Comparison of ENCODE assay signal across 34 mouse cellular contexts in genomic region chr13:53208556-53208955, GRCm38 (mm10).
DNase-seq lines count a peak whose midpoint lies in the region; ATAC-seq lines count a peak whose summit lies in the region.
"Had no signal": no experiment of that assay in that cellular context is flagged by ENCODE, and none has a peak within 500 bp of the region (broad histone marks: within the 10 kb centered on the region; RNA-seq: fewer than 3 reads in every experiment).

No protein-coding gene starts in this region.

- no peak for ATAC-seq in heart, embryonic 11.5 days (replicated peaks; ENCODE audit: insufficient number of reproducible peaks, low FRiP score, low TSS enrichment)
- ATAC-seq in heart, embryonic 16.5 days (replicated peaks; ENCODE audit: extremely low read depth, insufficient read depth, low FRiP score) = no peak
- no peak for ATAC-seq in limb, embryonic 13.5 days (ENCODE audit: low FRiP score, low read depth)
- ATAC-seq: activated CD4-positive, CD25-positive, alpha-beta regulatory T cell, adult 4 months; inflammation-experienced regulatory T-cells, adult 6 months; lung, postnatal 0 days had no signal

- no peak overlapping the region for H3K4me2 ChIP-seq in heart, embryonic 11.5 days
- no peak overlapping the region for H3K4me2 ChIP-seq in heart, embryonic 16.5 days (ENCODE audit: low read depth, low read length)
- H3K4me2 ChIP-seq in limb, embryonic 13.5 days (replicated peaks) = no peak overlapping the region
- H3K4me2 ChIP-seq: embryonic facial prominence, embryonic 15.5 days; forebrain, embryonic 12.5 days; hindbrain, embryonic 14.5 days; limb, embryonic 15.5 days; liver, embryonic 13.5 days; midbrain, embryonic 12.5 days; neural tube, embryonic 12.5 days had no signal

- H3K9me3 ChIP-seq in heart, embryonic 11.5 days (replicated peaks; ENCODE audit: control insufficient read depth, low read length) = no peaks in the 10 kb centered on the region
- H3K9me3 ChIP-seq in heart, embryonic 16.5 days (replicated peaks; ENCODE audit: control insufficient read depth, low read length) = no peaks in the 10 kb centered on the region
- no peaks in the 10 kb centered on the region for H3K9me3 ChIP-seq in limb, embryonic 13.5 days
- H3K9me3 ChIP-seq: embryonic facial prominence, embryonic 15.5 days; forebrain, embryonic 12.5 days; limb, embryonic 15.5 days; liver, embryonic 13.5 days; megakaryocyte, embryonic 14.5 days; midbrain, embryonic 12.5 days; neural tube, embryonic 12.5 days had no signal

- peaks cover 76% of the 10 kb centered on the region for H3K4me1 ChIP-seq in heart, embryonic 11.5 days (ENCODE audit: control insufficient read depth, insufficient read depth, low read length)
- peaks cover 45% of the 10 kb centered on the region for H3K4me1 ChIP-seq in heart, embryonic 16.5 days (ENCODE audit: control insufficient read depth, insufficient read depth, low read length)
- peaks cover 96% of the 10 kb centered on the region for H3K4me1 ChIP-seq in limb, embryonic 13.5 days
- H3K4me1 ChIP-seq: liver, embryonic 13.5 days; megakaryocyte, embryonic 14.5 days had no signal

- no peak overlapping the region for H3K4me3 ChIP-seq in heart, embryonic 11.5 days (ENCODE audit: low read depth, low read length)
- no peak overlapping the region for H3K4me3 ChIP-seq in heart, embryonic 16.5 days (ENCODE audit: low read length)
- no peak overlapping the region for H3K4me3 ChIP-seq in limb, embryonic 13.5 days
- H3K4me3 ChIP-seq: embryonic facial prominence, embryonic 15.5 days; forebrain, embryonic 12.5 days; gastrocnemius, adult 2 months; limb, embryonic 15.5 days; liver, embryonic 13.5 days; midbrain, embryonic 12.5 days; myocyte; neural tube, embryonic 12.5 days had no signal

- no peaks in the 10 kb centered on the region for H3K36me3 ChIP-seq in heart, embryonic 11.5 days (ENCODE audit: control insufficient read depth, insufficient read depth, low read length)
- no peaks in the 10 kb centered on the region for H3K36me3 ChIP-seq in heart, embryonic 16.5 days (ENCODE audit: control insufficient read depth, insufficient read depth)
- H3K36me3 ChIP-seq in limb, embryonic 13.5 days = no peaks in the 10 kb centered on the region
- H3K36me3 ChIP-seq: embryonic facial prominence, embryonic 15.5 days; forebrain, embryonic 12.5 days; limb, embryonic 15.5 days; liver, embryonic 13.5 days; midbrain, embryonic 12.5 days; neural tube, embryonic 12.5 days had no signal

- 56% methylated on average over 10 of the region's 10 CpGs for WGBS in heart, embryonic 11.5 days (ENCODE audit: insufficient replicate concordance)
- WGBS in heart, embryonic 16.5 days = 44% methylated on average over 10 of the region's 10 CpGs
- WGBS in limb, embryonic 13.5 days = 72% methylated on average over 10 of the region's 10 CpGs

- no peaks in the 10 kb centered on the region for H3K27me3 ChIP-seq in heart, embryonic 11.5 days (ENCODE audit: control insufficient read depth, insufficient read depth, low read length)
- no peaks in the 10 kb centered on the region for H3K27me3 ChIP-seq in heart, embryonic 16.5 days (ENCODE audit: control insufficient read depth, insufficient read depth, low read length)
- no peaks in the 10 kb centered on the region for H3K27me3 ChIP-seq in limb, embryonic 13.5 days
- H3K27me3 ChIP-seq: CH12.LX; embryonic facial prominence, embryonic 15.5 days; limb, embryonic 15.5 days; liver, embryonic 13.5 days had no signal

- intact Hi-C loops in heart, postnatal 10 days (cut with DNase I) = no loop called here

- H3K27ac ChIP-seq in heart, embryonic 11.5 days (ENCODE audit: low read depth, low read length) = peak overlapping the region; percentile 42; the same call in 1 of the 2 replicates
- peak overlapping the region; percentile 59 for H3K27ac ChIP-seq in heart, embryonic 16.5 days (ENCODE audit: low read length)
- H3K27ac ChIP-seq in limb, embryonic 13.5 days = peak overlapping the region; percentile 15; the same call in 1 of the 2 replicates
- H3K27ac ChIP-seq: embryonic facial prominence, embryonic 15.5 days; forebrain, embryonic 12.5 days; gastrocnemius, adult 2 months; hindbrain, embryonic 14.5 days; limb, embryonic 15.5 days; liver, embryonic 13.5 days; midbrain, embryonic 12.5 days; neural tube, embryonic 12.5 days had no signal

- H3K9ac ChIP-seq in heart, embryonic 11.5 days (ENCODE audit: low read depth, low read length) = 0 out of 2 replicates have a peak overlapping the region, but pooled peaks have one; percentile 28
- H3K9ac ChIP-seq in heart, embryonic 16.5 days (ENCODE audit: low read length) = no peak overlapping the region
- H3K9ac ChIP-seq in limb, embryonic 13.5 days = no peak overlapping the region
- H3K9ac ChIP-seq: embryonic facial prominence, embryonic 15.5 days; forebrain, embryonic 12.5 days; hindbrain, embryonic 14.5 days; limb, embryonic 15.5 days; liver, embryonic 13.5 days; midbrain, embryonic 12.5 days; neural tube, embryonic 12.5 days had no signal

- DNase-seq in cerebellum, postnatal 10 days = peak; percentile 53 to 66
- no peak for DNase-seq in cerebellum, postnatal 36 days
- DNase-seq in heart, postnatal 10 days = no peak
- no peak for DNase-seq in heart, adult 11 months
- DNase-seq in yolk sac, embryonic 10.5 days (ENCODE audit: low spot score) = no peak
- DNase-seq: adrenal gland, adult 2 months; adrenal gland, postnatal 36 days; cerebellum, adult 8-10 months; gastrocnemius, adult 2 months; gastrocnemius, postnatal 36 days; heart, postnatal 14 days; kidney, adult 11 months; kidney, postnatal 14 days; liver, embryonic 13.5 days; lung, adult 18-20 months; lung, postnatal 4 days; right cerebral cortex, adult 18-20 months; spleen, adult 18-20 months; thymus, postnatal 25 days had no signal

Comparison
In these comparisons a context has a peak if more than half of its experiments do, and no peak if none do; other contexts are left out.
1. DNase-seq: peak in cerebellum, postnatal 10 days (2 of 2); none in cerebellum, postnatal 36 days (0 of 2), heart, postnatal 10 days (0 of 2), heart, adult 11 months (single experiment) and yolk sac, embryonic 10.5 days (single experiment).
2. Peak in every context shown above with its lines, with median percentiles within 50 percentile points of each other: H3K27ac ChIP-seq.